Mouse (Mus musculus): ENCODE results near the gene Arl2bp. TPM values are rescaled to one million over a fixed set of nuclear protein-coding genes. Genes with fewer than 3 reads are reported as not detected.
A peak's percentile ranks its signal among the peaks of the same experiment; 100 is the strongest.

Gene Arl2bp
- polyA plus RNA-seq, 1 experiment = 65.5 TPM

DNA sequence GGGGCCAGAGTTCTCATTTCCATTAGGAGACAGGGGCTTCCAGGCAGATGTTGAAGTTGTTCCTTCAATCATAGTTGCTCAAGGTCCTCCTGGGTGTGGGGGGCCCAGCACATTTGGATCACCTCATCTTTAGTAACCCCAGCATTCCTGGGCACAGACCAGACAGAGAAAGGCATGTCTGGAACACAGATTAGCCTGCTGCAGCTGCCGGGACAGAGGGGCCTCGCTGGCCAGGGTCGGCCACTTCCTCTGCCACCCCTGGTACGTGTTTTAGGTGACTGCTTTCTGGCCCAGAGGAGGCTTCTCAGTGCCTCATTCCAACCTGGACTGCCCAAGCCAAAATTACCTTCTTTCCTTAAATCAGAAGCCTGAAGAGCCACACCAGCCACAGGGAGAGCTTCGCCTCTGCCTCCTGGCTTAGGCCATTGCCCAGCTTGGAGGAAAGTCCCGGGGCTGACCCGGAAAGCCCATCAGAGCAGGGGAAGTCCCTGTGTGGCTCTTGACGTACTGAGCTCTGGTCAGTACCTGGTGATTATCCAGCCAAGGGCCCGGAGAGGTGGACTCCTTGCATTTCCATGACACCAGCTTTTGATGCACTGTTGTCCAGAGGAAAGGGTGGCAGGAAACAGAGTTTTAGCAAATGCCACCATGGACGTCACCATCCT lies 39.3 kb downstream of the Arl2bp start:
- no peak for TF ChIP-seq FOSL1 (IDR thresholded peaks at IDR 0.05; ENCODE audit: insufficient read depth, low read length, poor library complexity, severe bottlenecking)
- TF ChIP-seq USF1 (IDR thresholded peaks at IDR 0.05; ENCODE audit: low read depth) = no peak
- TF ChIP-seq MYOD1 (IDR thresholded peaks at IDR 0.05; ENCODE audit: control insufficient read depth, insufficient read length, low read depth) = no peak
- TF ChIP-seq CEBPB (IDR thresholded peaks at IDR 0.05; ENCODE audit: low read depth) = no peak
- no peak for TF ChIP-seq MAX (IDR thresholded peaks at IDR 0.05)
- TF ChIP-seq CTCF (IDR thresholded peaks at IDR 0.05; ENCODE audit: control insufficient read depth, insufficient read depth, insufficient read length) = no peak
- no peak for TF ChIP-seq MYOG (IDR thresholded peaks at IDR 0.05; ENCODE audit: control insufficient read depth, extremely low read depth, insufficient read length)
- Histone ChIP-seq H3K36me3 (ENCODE audit: control insufficient read depth, insufficient read depth) (no peaks in the 10 kb centered on the region), H3K27me3 (ENCODE audit: control insufficient read depth, insufficient read depth, insufficient read length) (no peaks in the 10 kb centered on the region), H3K79me3 (ENCODE audit: low read depth) (no peaks in the 10 kb centered on the region), H3K4me3 (ENCODE audit: insufficient read depth, poor library complexity, severe bottlenecking) (no peak overlapping the region), H3K79me2 (ENCODE audit: control insufficient read depth, insufficient read depth) (no peaks in the 10 kb centered on the region), H3ac (ENCODE audit: control insufficient read depth, insufficient read length, low read depth) (no peak overlapping the region)

DNA sequence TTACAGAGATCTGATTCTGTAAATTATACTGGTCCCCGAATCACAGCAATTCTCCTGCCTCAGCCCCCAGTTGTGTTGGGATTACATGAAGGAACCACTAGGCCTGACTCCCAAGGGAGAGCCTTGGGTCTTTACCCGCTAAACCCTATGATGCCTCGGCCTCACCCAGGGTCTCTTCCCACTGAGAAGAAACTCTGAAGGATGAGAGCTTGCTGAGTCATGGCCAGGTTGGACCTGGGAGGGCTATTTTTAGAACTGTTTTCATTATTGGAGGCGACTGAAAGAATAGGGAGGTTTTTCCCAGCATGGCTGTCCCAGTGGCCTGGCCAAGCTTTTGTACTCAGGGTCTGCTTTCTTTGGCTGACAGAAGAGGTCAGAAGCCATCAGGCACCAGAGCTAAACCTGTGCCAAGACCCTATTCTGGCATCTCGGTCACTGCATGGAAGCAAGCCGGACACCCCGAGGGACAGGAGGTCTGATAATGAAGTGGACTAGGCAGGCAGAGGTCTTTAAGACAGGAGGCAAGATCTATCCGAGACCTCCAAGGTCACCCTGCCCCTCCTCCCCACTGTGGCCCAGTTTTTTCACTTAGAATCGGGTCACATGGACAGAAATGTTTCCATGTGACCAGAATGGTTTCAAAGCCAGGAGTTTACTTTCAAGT lies 40.5 kb downstream of the Arl2bp start:
- Histone ChIP-seq H3ac (ENCODE audit: control insufficient read depth, insufficient read length, low read depth) (no peak overlapping the region), H3K27me3 (ENCODE audit: control insufficient read depth, insufficient read depth, insufficient read length) (no peaks in the 10 kb centered on the region), H3K79me3 (ENCODE audit: low read depth) (no peaks in the 10 kb centered on the region), H3K79me2 (ENCODE audit: control insufficient read depth, insufficient read depth) (no peaks in the 10 kb centered on the region), H3K4me3 (ENCODE audit: insufficient read depth, poor library complexity, severe bottlenecking) (no peak overlapping the region), H3K36me3 (ENCODE audit: control insufficient read depth, insufficient read depth) (no peaks in the 10 kb centered on the region)
- TF ChIP-seq USF1 (IDR thresholded peaks at IDR 0.05; ENCODE audit: low read depth) (no peak), CEBPB (IDR thresholded peaks at IDR 0.05; ENCODE audit: low read depth) (no peak), FOSL1 (IDR thresholded peaks at IDR 0.05; ENCODE audit: insufficient read depth, low read length, poor library complexity, severe bottlenecking) (no peak), MYOD1 (IDR thresholded peaks at IDR 0.05; ENCODE audit: control insufficient read depth, insufficient read length, low read depth) (no peak), MYOG (IDR thresholded peaks at IDR 0.05; ENCODE audit: control insufficient read depth, extremely low read depth, insufficient read length) (no peak), MAX (IDR thresholded peaks at IDR 0.05) (no peak), CTCF (IDR thresholded peaks at IDR 0.05; ENCODE audit: control insufficient read depth, insufficient read depth, insufficient read length) (no peak)

DNA sequence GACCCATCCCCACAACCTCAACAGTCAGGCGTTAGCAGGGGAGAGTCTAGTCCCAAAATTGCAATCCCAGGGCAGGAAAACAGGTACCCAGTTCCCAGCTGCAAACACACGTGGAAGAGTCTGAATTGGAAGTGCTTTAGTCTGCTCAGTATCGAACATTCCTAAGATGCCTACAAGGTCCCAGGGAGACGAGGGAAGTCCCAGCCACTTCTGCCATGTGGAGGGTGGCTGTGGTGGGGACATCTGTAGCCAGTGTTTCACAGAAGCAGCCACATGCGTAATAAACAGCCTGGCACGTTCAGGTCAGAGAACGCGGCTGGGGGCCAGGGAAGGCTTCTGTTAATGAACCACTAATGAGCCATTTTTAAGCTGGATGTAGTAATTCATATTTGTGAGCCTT lies 43.9 kb downstream of the Arl2bp start:
- H3K79me3 ChIP-seq (ENCODE audit: low read depth) = no peaks in the 10 kb centered on the region
- no peaks in the 10 kb centered on the region for H3K79me2 ChIP-seq (ENCODE audit: control insufficient read depth, insufficient read depth)
- no peaks in the 10 kb centered on the region for H3K36me3 ChIP-seq (ENCODE audit: control insufficient read depth, insufficient read depth)
- TF ChIP-seq MYOD1 (IDR thresholded peaks at IDR 0.05; ENCODE audit: control insufficient read depth, insufficient read length, low read depth) (no peak), MYOG (IDR thresholded peaks at IDR 0.05; ENCODE audit: control insufficient read depth, extremely low read depth, insufficient read length) (no peak), MAX (IDR thresholded peaks at IDR 0.05) (no peak), CEBPB (IDR thresholded peaks at IDR 0.05; ENCODE audit: low read depth) (no peak), USF1 (IDR thresholded peaks at IDR 0.05; ENCODE audit: low read depth) (no peak), CTCF (IDR thresholded peaks at IDR 0.05; ENCODE audit: control insufficient read depth, insufficient read depth, insufficient read length) (no peak), FOSL1 (IDR thresholded peaks at IDR 0.05; ENCODE audit: insufficient read depth, low read length, poor library complexity, severe bottlenecking) (no peak)
- no peak overlapping the region for H3ac ChIP-seq (ENCODE audit: control insufficient read depth, insufficient read length, low read depth)
- no peak overlapping the region for H3K4me3 ChIP-seq (ENCODE audit: insufficient read depth, poor library complexity, severe bottlenecking)
- H3K27me3 ChIP-seq (ENCODE audit: control insufficient read depth, insufficient read depth, insufficient read length) = no peaks in the 10 kb centered on the region

DNA sequence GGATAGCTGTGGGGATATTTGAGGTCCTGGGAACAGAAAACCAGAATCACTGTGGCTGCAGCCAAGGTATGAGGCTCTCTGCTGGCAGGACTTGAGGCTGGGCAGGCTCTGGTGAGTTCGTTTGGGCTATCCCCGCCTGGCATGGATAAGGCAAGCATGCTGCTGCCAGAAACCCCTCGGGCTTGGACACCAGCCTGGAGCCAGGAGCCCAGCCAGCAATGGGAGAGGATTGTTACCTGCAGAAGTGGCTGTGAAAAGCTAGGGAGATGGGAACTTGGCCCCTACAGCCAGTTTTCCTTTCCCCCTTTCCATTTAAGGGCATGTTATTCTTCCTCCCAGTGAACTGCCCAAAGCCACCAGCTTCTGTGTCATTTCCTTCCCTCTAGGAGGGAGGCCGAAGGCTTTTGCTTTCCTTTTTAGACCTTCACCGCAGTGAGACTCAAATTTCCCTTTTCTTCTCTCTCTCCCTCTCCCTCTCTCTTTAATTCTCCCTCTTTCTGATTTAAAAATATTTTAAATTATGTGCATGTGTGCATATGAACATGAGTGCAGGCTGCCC lies 44.8 kb downstream of the Arl2bp start:
- no peak for TF ChIP-seq USF1 (IDR thresholded peaks at IDR 0.05; ENCODE audit: low read depth)
- TF ChIP-seq FOSL1 (IDR thresholded peaks at IDR 0.05; ENCODE audit: insufficient read depth, low read length, poor library complexity, severe bottlenecking) = no peak
- no peak for TF ChIP-seq MYOD1 (IDR thresholded peaks at IDR 0.05; ENCODE audit: control insufficient read depth, insufficient read length, low read depth)
- no peak for TF ChIP-seq CEBPB (IDR thresholded peaks at IDR 0.05; ENCODE audit: low read depth)
- TF ChIP-seq MYOG (IDR thresholded peaks at IDR 0.05; ENCODE audit: control insufficient read depth, extremely low read depth, insufficient read length) = no peak
- TF ChIP-seq CTCF (IDR thresholded peaks at IDR 0.05; ENCODE audit: control insufficient read depth, insufficient read depth, insufficient read length) = no peak
- TF ChIP-seq MAX (IDR thresholded peaks at IDR 0.05) = no peak
- H3ac ChIP-seq (ENCODE audit: control insufficient read depth, insufficient read length, low read depth) = peak overlapping the region; percentile 19
- H3K79me3 ChIP-seq (ENCODE audit: low read depth) = no peaks in the 10 kb centered on the region
- no peak overlapping the region for H3K4me3 ChIP-seq (ENCODE audit: insufficient read depth, poor library complexity, severe bottlenecking)
- H3K36me3 ChIP-seq (ENCODE audit: control insufficient read depth, insufficient read depth) = no peaks in the 10 kb centered on the region
- no peaks in the 10 kb centered on the region for H3K27me3 ChIP-seq (ENCODE audit: control insufficient read depth, insufficient read depth, insufficient read length)
- H3K79me2 ChIP-seq (ENCODE audit: control insufficient read depth, insufficient read depth) = no peaks in the 10 kb centered on the region

DNA sequence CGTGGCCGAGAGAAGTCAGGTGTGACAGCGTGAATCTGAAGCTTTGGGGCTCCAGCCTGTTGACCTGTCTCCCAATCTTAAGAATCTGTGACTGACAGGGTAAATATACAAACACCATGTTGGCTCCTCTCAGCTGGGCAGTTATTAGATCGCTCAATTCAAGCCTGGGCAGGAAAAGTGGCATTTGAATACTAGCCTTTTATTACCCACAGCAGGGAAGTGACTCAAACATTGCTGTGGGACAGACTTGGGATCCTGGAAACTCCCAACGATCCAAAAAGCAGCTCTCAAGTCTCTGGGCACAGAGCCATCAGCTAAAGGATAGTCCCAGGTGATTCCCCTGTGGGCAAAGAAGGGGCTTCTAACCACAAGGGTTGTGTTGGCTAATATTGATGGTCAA lies 48.2 kb downstream of the Arl2bp start:
- H3K36me3 ChIP-seq (ENCODE audit: control insufficient read depth, insufficient read depth) = no peaks in the 10 kb centered on the region
- no peak for TF ChIP-seq MAX (IDR thresholded peaks at IDR 0.05)
- TF ChIP-seq CTCF (IDR thresholded peaks at IDR 0.05; ENCODE audit: control insufficient read depth, insufficient read depth, insufficient read length) = no peak
- TF ChIP-seq CEBPB (IDR thresholded peaks at IDR 0.05; ENCODE audit: low read depth) = no peak
- no peak for TF ChIP-seq USF1 (IDR thresholded peaks at IDR 0.05; ENCODE audit: low read depth)
- no peak for TF ChIP-seq FOSL1 (IDR thresholded peaks at IDR 0.05; ENCODE audit: insufficient read depth, low read length, poor library complexity, severe bottlenecking)
- TF ChIP-seq MYOG (IDR thresholded peaks at IDR 0.05; ENCODE audit: control insufficient read depth, extremely low read depth, insufficient read length) = no peak
- no peak for TF ChIP-seq MYOD1 (IDR thresholded peaks at IDR 0.05; ENCODE audit: control insufficient read depth, insufficient read length, low read depth)
- H3K27me3 ChIP-seq (ENCODE audit: control insufficient read depth, insufficient read depth, insufficient read length) = no peaks in the 10 kb centered on the region
- H3K79me2 ChIP-seq (ENCODE audit: control insufficient read depth, insufficient read depth) = no peaks in the 10 kb centered on the region
- H3K79me3 ChIP-seq (ENCODE audit: low read depth) = no peaks in the 10 kb centered on the region
- H3ac ChIP-seq (ENCODE audit: control insufficient read depth, insufficient read length, low read depth) = no peak overlapping the region
- no peak overlapping the region for H3K4me3 ChIP-seq (ENCODE audit: insufficient read depth, poor library complexity, severe bottlenecking)

Measured in C2C12 (cell line).